Mouse (Mus musculus) R1 (cell line): Measurements from ENCODE around the gene Arfgef3.

Experiments
- DNase-seq: peaks from one replicate; pipeline ENCODE4 v3.0.0-alpha.2; 2018; ENCODE audit warnings: low read depth, low spot score

Gene Arfgef3

GRCm38 (mm10) chr10:18589455-18589854 lies 154.3 kb downstream of the Arfgef3 start:
- peak; percentile 50 for DNase-seq

GRCm38 (mm10) chr10:18584188-18584587 lies 159.6 kb downstream of the Arfgef3 start:
- peak; percentile 88 for DNase-seq

GRCm38 (mm10) chr10:18572581-18572980 lies 171.2 kb downstream of the Arfgef3 start:
- DNase-seq, result peak; percentile 45

- DNase-seq, result peak; percentile 59
Measured at GRCm38 (mm10) chr10:18562940-18563339, 180.8 kb downstream of the Arfgef3 start.

GRCm38 (mm10) chr10:18561445-18561844 lies 182.3 kb downstream of the Arfgef3 start:
- DNase-seq, result peak; percentile 46

- peak; percentile 87 for DNase-seq
Measured at GRCm38 (mm10) chr10:18559076-18559475, 184.7 kb downstream of the Arfgef3 start.

- DNase-seq, result peak; percentile 75
Measured at GRCm38 (mm10) chr10:18549321-18550216, 194.2 kb downstream of the Arfgef3 start.

GRCm38 (mm10) chr10:18547381-18547780 lies 196.4 kb downstream of the Arfgef3 start:
- DNase-seq, result no peak

- peak; percentile 87 for DNase-seq
Measured at GRCm38 (mm10) chr10:18545813-18546235, 197.9 kb downstream of the Arfgef3 start, which contains the start of gene Hebp2. Gene Hebp2, minus strand, starts transcription at chr10:18546076.

GRCm38 (mm10) chr10:18545309-18545708 lies 198.4 kb downstream of the Arfgef3 start:
- no peak for DNase-seq

GRCm38 (mm10) chr10:18536889-18537288 lies 206.9 kb downstream of the Arfgef3 start:
- no peak for DNase-seq

- peak; percentile 81 for DNase-seq
Measured at GRCm38 (mm10) chr10:18532293-18532692, 211.5 kb downstream of the Arfgef3 start.
